Mouse (Mus musculus) embryonic fibroblast, embryonic 13.5 days (primary cell): ENCODE measurements around the gene Oxld1.

ENCODE experiments used
- CTCF ChIP-seq: IDR thresholded peaks from 2 replicates; pipeline ENCODE4 v1.5.1; 2011; ENCODE audit warnings: mild to moderate bottlenecking, control low read depth, low read length, moderate library complexity, borderline replicate concordance; ENCODE audit not compliant: insufficient read depth
- POLR2A ChIP-seq: IDR thresholded peaks from 2 replicates; pipeline ENCODE4 v1.6.1; 2011; ENCODE audit warnings: low read depth, mild to moderate bottlenecking, control low read depth, low read length, moderate library complexity

DNA sequence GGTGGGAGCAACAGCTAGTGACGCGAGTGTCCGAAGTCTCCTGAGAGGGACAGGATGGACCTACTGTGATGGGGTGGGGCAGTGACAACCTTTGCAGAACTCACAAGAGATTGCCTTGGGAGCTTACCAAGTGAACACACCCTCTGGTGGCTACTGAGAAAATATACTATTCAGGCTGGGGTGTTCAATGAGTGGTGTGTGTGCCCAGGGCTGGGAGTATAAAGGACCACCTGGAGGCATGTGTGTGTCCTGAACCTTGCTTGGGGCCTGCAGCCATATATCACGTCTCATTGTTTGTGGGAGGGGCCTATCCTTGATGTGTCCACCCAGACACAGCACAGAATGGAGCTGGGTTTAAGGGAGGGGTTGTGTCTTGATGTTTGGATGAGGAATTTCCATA is 30.6 kb upstream of the Oxld1 start:
- TF ChIP-seq POLR2A (no peak), CTCF (no peak)
